Mouse (Mus musculus) B cell, adult 2 months (primary cell): ENCODE measurements around the gene Moap1.

Source experiments
- DNase-seq, 2 experiments: peaks; one replicate each; pipeline ENCODE4 v3.0.0; 2022

Moap1 gene

DNA sequence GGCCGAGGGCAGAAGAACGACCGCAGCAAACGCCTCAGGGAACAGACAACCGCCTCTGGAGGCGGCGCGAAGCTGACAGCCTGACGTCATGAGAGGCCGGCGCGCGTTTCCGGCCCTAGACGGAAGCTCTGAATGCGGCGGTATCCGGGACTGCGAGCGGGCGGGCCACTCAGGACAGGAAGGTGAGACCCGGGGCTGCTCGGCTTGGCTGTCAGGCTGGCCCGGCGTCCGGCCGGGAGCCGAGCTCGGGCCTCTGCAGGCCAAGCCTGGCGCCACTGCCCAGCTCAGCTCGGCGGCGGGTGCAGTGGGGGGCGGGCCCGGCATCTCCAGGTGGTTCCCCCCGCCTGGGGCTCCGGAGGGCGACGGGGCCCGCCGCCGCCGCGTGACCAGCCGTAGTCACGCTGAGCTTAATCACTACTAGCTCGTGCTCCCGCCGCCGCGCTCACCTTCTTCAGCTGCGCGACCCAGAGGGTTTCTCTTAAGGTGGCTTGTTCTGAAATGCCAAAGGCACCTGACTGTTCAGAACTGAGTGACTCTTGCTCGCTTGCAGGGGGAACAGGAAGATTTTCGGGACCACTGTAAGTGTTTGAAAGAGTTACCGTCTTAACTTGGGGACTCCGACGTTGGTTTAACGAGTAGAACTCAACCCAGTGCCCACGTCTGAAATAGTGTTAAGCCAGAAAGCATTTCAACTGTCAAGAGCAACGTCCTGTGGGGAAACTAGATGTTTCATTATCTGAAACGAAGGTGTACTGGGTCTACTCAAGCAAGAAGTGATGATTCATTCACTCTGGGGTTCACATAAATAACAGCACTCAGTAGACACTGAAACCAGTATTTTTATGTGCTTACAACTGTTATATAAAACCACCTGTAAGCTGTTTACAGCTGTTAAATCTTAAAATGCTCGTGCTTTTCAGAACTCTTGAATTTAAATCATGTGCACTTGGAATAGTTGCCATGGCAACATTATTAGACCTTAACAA lies at the start of gene Moap1, which contains the start of gene Tmem251:
Gene Moap1, minus strand, starts transcription at position 73 of the 986 bp plus-strand sequence.
Gene Tmem251, plus strand, starts transcription at position 174 of the 986 bp plus-strand sequence.
- peak; percentile 92 for DNase-seq

DNA sequence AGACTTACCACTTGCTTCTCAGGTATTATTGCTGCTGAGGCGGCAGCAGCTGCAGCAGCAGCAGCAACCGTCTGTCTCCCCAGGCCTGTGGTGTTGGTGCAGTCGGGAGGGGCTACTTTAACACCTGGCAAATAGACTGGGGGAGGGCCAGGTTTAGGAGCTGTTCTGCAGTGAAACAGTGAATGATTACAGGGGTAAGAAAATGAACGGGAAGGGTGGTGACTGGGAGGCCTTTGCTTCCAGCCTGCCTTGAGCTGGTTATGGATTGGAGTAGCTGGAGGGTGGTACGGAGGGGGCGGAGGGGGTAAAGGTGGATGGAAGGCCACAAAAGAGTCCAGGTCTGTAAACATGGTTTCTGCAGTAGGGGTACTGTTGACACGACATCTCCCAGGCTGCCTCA lies 44.5 kb upstream of the Moap1 start:
- no peak for DNase-seq

DNA sequence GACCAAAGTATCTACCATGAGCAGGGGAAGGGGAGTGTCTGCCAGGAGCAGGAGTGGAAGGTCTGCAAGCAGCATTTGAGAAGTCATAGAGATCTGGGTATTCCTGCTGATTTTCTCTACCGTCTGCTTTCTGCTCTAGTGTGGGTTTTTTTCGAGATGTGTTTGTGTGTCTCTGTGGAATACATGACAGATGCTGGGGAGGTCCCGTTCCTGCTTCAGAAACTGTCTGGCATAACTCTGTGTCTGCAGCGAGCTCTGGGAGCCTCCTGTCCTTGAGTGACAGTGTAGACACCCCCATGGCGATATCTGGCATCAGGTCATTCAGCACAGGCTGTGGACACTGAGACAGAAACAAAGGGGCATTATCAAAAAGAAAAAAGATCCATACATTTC lies 42.1 kb upstream of the Moap1 start:
- no peak for DNase-seq

DNA sequence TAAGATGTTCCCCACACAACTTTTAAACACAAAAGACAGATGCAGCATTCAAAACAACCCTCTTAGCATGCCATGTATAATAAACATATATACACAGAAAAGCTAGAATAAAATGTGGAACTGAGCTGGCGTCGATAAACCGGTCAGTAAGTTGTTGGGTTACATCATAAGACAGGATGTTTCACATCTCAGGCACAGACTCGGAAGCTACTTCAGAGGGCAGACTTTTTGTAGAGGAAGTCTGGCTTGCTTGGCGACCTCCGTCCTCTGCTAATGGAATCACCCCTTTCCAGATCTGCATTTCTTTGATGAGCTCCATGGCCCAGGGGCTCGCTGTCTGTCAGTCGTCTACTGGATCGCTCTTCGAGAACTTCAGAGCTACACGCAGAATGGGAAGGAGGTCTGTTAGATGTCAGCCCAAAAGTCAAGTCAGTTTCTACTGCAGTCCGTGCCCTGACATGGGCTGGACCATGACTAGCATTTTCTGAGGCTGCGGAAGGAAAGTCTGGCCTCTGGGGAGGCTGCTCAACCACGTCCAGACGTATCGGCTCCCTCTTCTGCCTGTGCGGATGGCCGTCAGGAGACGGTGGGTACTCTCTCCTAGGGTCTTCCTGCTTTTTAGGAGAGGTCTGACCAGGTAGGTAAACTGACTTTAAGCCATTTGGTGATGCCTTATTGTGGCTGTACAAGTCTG lies 41.6 kb upstream of the Moap1 start:
- DNase-seq, result no peak

DNA sequence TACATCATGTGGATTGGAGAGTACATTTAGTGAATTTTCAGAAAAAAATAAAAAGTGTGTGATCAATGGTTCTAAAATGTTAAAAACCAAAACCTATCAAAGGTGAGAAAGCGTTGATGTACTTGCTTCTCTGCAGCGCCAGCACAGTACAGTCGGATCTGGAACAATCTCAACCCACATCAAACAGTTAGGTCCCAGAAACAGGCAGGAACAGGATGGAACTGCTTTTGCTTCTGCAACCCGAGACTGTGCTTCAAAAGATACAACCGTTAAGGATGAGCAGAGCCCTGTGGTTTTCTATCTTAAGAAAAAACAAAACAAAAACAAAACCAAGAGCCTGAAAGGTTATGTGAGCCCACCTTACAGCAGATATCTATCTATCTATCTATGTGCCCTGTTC lies 39.4 kb upstream of the Moap1 start:
- DNase-seq, result no peak

DNA sequence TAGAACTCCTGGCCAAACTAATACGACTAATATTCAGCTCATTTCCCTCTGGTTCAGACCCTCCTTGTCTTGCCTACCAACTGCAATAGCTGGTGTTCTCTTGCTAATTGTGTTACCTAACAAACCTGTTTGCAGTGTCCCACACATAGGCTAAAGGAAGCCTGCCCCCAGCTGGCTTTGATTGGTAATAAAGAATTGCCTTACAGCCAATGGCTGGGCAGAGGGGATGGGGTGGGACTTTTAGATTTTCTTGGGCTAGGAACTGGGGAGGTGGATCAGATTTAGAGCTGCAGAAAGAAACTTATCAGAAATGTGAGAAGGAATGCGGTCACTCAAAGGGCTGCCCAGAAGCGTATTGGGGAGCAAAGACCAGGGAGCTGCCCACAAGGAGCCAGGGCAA lies 36.0 kb upstream of the Moap1 start:
- DNase-seq, result peak in 1 of 2 experiments; percentile 36

DNA sequence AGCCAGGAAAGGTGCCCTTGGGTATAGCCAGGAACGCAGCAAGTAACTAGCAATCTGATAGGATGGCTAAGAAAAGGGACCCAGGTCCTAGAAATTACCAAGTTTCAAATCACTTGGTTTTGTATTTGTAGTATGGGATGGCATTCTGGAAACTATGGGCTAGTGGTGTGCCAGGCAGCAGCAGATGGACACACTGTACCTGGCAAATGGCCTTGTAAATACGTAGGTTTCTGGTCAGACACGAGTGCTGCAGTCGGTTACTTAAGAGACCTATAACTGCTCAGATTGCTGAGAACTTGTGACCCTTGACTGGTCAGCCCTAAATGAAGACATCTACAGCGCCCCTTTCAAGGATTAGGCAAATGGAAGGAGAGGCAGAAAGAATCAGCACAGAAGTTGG lies 34.7 kb upstream of the Moap1 start:
- no peak for DNase-seq

DNA sequence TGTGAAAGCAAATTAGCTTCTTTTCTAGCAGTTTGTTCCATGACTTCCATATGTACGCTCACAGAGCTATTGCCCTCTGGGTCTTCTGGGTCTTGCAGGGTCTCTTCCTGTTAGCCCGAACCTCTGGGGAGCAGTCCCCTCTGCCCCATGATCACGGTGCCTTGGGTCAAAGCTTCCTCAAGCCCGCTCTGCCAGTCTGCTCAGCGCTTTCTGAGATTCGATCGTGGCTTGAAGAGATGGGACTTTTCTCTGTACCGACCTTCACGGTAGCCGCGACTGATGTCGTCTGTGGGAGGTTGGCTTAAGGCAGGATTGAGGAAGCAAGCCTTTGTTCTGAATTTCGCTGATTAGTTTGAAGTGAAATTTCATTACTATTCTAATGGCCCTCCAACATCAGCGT lies 32.6 kb upstream of the Moap1 start:
- no peak for DNase-seq

DNA sequence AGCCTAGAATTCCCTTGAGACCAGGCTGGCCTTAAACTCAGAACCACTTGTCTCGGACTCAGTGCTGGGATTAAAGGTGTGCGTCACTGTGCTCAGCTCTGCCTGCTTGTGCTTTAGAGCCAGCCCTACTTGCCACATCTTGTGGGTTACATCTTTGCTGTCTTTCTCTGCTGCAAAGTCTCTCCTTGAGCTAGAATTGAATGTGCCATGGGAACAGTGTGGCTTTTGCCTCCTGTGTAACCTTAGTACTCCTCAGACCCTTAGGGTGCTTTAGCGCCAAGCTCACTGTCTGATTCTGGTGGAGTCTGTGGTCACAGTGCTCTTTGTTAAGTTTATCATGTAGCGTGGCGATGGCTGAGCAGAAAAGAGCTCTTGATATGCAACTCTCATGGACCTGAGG lies 29.2 kb upstream of the Moap1 start:
- DNase-seq, result no peak

DNA sequence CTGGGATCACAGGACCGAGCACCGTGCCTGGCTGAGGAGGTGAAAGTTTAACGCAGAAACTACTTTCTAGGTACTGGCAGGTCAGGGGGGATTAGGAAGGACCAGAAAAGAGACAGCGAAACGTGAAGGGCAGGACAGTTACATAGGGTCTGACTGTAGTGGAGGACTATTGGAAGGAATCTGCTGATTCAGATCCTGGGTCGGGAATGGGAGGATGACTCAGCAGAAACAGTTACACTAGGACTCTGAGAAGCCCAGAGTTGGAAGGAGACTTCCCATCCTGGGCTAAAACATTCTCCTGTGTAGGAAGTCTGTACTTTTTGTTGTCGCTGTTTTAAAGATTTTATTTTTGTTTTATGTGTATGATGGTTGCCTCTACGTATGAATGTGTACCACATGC lies 28.1 kb upstream of the Moap1 start:
- DNase-seq, result no peak

DNA sequence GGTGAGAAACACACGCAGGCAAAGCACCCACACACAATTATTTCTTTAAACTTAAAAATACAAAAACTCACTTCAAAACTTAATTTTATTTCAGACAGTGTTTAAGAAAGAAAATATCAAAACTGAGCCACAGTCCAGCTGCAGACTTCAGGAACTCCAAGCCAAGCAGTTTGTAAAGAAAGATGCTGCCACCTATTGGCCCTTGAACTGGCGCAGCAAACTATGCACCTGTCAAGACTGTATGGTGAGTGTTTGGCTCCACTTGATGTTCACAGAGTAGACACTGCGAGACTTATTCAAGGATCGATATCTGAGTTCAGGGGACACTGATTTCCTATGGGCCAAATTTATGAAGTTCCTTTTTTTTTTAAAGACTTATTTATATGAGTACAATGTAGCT lies 25.5 kb upstream of the Moap1 start:
- DNase-seq, result peak; percentile 22 to 24

DNA sequence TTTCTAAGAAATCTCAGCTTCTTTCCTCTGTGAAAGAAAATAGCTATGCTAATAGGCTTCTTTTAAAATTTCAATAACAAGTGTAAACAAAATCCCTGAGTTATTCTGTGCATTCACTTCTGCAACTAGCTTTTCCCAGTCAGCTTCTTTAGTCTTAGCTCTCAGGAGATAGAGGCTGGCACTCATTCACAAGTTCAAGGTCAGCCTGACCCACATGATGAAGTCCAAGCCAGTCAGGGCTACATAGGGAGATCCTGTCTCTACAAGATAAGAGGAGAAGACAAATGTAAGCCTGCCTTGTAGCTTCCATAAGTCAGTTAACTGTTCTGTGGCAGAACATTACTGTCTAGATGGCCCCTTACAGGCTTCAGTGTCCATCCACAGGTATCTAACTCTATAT lies 20.2 kb upstream of the Moap1 start:
- no peak for DNase-seq

DNA sequence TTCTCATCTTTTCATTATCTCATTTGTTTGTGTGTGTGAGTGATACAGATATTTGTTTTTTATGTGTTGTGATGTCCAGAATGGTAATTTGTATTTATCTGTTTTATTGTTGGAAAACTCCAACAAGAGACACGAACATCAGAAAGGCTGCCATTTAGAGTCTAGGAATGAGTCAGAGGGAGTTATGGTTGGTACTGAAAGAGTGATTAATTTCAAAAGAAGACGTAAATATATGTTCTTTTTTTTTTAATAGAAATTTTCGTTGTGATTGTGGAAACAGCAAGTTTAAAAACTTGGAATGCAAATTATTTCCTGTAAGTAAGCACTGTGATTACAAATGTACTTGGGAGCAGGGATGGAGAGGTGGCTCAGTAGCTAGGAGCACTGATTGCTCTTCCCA lies 18.2 kb upstream of the Moap1 start:
- DNase-seq, result no peak

DNA sequence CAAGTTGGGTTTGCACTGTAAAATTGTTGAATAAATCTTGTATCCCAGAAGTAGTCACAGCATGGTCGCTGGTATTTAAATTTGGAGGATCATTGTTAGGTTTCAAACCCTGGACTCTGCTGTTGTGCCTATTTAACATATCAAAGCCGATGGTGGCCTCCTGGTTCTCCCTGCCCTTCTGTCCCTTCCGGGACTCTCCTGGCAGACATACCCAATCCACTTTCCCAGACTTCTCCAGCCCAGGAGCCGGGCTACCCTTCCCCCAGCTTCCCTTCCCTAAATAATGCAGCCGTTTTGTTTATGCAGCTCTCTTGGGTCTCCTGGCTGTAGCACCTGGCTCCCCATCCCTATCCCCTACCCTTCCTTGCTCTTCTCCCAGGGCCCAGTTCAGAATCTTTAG lies 15.5 kb upstream of the Moap1 start:
- DNase-seq, result no peak

DNA sequence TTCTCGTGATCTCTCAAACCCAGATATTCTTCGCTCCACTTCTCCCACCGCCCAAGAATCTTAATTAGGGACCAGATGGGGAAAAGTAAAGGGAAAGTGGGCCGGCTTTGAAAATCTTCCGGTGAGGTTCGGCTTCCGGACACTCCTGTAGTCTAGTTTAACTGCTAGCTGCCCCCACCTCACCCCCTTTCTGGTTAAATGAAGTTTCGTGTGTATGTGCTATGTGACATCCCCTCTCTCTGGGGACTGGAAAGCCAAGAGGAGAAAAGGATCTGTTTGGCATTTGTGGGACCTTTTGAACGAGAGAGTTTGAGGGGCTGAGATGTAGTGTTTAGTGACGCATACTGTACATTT lies 14.9 kb upstream of the Moap1 start, which contains the start of gene Gm20604:
Gene Gm20604, minus strand, starts transcription at position 270 of the 354 bp plus-strand sequence.
- DNase-seq, result peak in 1 of 2 experiments; percentile 31

DNA sequence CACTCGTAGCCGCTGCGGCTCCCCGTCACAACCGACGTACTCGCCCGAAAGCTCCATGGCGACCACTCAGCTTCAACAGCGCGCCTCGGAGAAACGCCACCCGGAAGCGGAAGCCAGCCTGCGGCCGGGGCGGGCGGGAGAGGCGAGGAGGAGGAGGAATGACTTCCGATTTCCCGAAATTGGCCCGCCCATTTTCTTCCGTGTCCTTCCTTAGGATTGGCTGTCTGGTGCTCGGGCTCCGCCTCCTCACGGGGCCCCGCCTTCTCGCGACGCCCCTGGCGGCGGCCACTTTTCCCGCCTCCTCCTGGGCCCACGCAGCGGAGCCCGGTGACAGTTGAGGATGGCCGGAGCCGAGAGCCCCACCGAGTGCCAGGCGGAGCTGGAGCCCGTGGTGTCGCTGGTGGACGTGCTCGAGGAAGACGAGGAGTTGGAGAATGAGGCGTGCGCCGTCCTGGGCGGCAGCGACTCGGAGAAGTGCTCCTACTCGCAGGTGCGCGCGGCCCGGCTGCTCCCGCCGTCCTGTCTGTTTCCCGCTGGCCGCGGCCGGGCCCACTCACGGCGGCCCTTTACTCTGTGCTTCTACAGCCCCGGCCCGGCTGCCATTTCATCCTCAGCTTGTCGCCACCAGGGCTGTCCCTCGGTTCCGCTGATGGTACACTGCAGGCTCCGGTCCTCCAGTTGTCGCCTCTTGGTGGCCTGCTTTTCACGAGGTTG lies 14.4 kb upstream of the Moap1 start, which contains the start of the genes Gm28051, Gon7 and Ubr7:
Gene Gm28051, minus strand, starts transcription at position 77 of the 714 bp plus-strand sequence.
Gene Gon7, minus strand, starts transcription at position 115 of the 714 bp plus-strand sequence.
Gene Ubr7, plus strand, starts transcription at position 279 of the 714 bp plus-strand sequence.
- DNase-seq, result peak; percentile 92 to 93

DNA sequence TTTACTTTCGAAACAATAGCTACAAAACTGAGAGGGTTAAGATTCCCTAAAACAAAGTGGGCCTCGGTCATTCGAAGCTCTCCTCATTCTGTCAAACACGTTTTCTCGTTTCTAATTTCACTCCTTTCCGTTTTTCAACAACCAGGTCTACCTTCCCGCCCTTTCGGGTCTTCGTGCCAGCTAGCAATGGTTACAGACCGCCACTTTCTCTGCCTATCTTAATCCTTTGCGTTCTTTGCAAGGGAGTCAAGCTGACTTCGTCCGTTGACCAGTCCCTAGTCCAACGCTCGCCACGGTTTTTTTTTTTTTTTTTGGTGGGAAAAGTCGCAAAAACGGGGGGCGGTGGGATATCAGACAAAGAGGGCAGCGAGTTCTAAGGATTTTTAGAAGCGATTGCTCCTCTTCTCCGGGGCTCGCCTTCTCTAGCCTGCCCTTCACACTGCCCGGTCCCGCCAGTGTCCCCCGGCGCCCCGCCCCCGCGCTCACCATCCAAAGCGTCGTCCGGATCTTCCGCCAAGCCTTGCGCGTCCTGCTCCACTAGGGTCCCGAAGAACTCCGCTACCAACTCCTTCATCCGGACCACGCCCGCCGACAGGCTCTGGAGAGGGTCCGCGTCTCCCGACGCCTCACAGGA lies 13.7 kb upstream of the Moap1 start:
- DNase-seq, result peak in 1 of 2 experiments; percentile 19

DNA sequence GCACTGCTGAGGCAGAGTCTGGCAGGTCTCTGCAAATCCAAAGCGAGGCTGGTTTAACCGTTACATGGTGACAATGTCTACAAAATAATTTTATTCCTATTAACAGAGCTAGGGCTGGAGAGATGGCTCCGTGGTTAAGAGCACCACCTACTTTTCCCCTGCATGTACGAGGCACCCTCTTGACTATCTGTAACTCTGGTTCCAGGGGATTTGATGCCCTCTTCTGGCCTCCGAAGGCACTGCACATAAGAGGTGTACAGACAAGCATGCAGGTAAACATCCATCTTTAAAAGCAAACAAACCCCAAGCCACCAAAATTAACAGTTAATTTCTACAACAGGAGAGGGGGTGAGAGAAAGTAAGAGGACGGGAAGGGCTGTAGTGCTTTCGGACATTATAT lies 12.8 kb upstream of the Moap1 start:
- peak; percentile 79 to 82 for DNase-seq

DNA sequence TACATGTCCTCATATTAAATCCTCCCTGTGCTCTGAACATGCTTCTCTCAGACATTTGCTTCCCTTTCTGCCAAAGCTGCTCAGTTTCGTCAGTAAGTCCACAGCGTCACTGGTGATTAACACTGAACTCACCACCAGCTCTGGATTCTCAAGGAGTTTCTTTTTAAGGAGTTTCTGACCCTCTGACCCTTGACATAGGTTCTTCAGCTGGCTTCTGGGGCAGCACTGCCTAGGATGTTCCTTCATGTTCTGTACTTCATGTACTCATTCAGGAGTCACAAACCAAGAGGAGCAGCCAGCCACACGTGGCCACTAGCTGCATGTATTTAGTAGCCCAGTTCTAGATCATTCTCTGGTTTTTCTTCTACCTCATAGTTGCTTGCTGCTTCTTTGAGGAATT lies 4.8 kb upstream of the Moap1 start:
- no peak for DNase-seq

DNA sequence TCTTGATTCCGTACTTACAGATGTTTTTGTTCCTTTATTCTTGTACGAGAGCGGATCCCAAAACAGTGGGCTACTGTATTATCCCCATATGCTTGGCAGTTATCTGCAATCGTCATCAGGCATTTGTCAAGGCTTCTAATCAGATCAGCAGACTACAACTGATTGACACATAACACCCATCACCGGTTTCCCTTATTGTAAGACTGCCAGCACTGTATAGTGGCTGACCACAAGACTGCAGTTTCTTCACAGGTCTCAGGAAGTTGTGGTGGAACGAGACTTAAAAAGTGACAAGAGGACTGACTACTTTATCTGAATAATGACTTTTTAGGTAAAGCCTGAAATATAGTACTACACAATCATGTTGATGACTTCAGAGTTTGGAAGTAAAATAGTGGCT lies 1.4 kb upstream of the Moap1 start:
- peak; percentile 52 to 66 for DNase-seq

DNA sequence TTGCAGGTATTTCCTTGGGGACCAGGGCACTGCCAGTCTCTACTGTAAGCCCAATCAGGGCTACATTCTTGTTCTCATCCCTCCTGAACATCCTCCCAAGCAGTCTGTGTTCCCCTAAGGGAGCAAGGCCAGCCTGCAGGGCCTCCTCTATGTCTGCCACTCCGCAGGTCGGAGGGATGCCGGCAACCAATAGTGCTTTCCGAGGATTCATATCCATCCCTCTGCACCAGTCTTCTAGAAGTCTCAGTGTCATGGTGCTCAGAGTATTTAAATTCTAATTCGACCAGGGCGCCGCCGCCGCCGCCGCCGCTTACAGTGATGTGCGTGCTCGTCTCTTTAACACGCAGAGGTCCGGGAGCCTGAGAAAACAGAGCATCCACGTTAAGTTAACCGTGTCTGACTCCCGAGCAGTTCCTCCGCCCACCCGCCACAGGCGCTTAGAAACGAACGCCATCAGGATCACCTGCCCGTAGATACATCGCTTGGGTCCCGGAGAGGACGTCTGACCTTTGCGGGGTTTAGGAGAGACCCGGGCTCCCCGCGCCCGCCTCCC lies 349 bp downstream of the Moap1 start:
- DNase-seq, result no peak

DNA sequence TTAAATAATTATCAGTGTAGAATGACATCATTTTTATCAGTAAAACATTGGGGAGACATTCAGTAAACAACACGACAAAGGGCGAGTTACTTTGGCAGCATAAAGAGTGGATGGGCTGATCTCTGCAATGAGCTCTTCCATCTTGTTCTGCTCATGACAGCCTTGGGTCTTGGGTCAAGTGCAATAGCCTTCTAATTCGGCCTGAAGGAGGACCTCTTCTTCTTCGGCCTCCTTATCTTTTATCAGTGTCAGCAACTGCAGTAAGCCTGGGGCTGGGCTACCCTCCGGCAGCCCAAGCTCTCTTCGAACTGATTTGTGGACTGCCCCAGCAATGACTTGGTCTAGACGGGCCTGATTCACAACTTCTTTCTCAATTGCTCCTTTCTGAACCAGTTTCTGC lies 1.4 kb downstream of the Moap1 start:
- no peak for DNase-seq
